8 mouse cellular contexts compared by ENCODE assay signal in the genomic region with DNA sequence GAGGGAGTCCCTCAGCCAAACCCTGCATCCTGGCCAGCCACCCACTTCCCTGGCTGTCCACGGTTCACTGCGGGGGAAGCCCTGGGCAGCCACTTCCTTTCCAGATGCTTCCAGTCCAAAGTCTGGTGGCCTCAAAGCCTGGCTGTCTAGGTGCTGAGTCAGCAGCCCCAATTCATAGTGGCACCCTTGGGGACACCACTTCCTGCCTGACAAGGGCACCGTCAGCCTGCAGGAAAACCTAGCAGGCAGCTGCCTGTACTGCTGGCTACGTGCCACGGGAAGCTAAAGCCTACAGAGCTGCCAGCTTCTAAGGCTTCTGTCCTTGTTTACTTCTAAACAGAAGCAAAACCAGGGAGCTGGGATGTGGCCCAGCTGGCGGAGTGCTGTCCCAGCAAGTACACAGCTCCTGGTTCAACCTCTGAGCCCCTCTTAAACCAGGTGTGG. TPM values are rescaled to one million over a fixed set of nuclear protein-coding genes. Genes with fewer than 3 reads are reported as not detected.
A peak's percentile ranks its signal among the peaks of the same experiment; 100 is the strongest.
DNase-seq lines count a peak whose midpoint lies in the region; ATAC-seq and TF ChIP-seq lines count a peak whose summit lies in the region.

No protein-coding gene starts in this region.

- H3K9me3 ChIP-seq in forebrain, embryonic 15.5 days: no peaks in the 10 kb centered on the region
- H3K9me3 ChIP-seq in heart, postnatal 0 days (replicated peaks; ENCODE audit: control insufficient read depth, low read length): no peaks in the 10 kb centered on the region
- no peaks in the 10 kb centered on the region for H3K9me3 ChIP-seq in liver, embryonic 14.5 days (ENCODE audit: control insufficient read depth, low read length)
- H3K9me3 ChIP-seq in neural tube, embryonic 13.5 days: no peaks in the 10 kb centered on the region

- no peak overlapping the region for H3K4me2 ChIP-seq in forebrain, embryonic 15.5 days (replicated peaks)
- H3K4me2 ChIP-seq in heart, postnatal 0 days (ENCODE audit: low read depth, low read length): no peak overlapping the region
- no peak overlapping the region for H3K4me2 ChIP-seq in liver, embryonic 14.5 days (ENCODE audit: low read depth)
- H3K4me2 ChIP-seq in neural tube, embryonic 13.5 days: no peak overlapping the region

- peak; percentile 24; the same call in 1 of the 2 replicates for ATAC-seq in forebrain, embryonic 15.5 days (replicated peaks)
- ATAC-seq in heart, postnatal 0 days (ENCODE audit: insufficient read depth, low read depth): peak; percentile 80
- ATAC-seq in liver, embryonic 14.5 days (ENCODE audit: insufficient read depth): peak; percentile 28; the same call in 1 of the 2 replicates
- peak; percentile 45 for ATAC-seq in neural tube, embryonic 13.5 days (ENCODE audit: low read depth)

- TF ChIP-seq EP300 in heart, postnatal 0 days (IDR thresholded peaks at IDR 0.05; ENCODE audit: low read depth): peak; percentile 89; the same call in 1 of the 2 replicates
- TF ChIP-seq EP300 in liver, embryonic 14.5 days (IDR thresholded peaks at IDR 0.05; ENCODE audit: low read depth): no peak

- peak overlapping the region; percentile 60 for H3K27ac ChIP-seq in forebrain, embryonic 15.5 days (replicated peaks)
- H3K27ac ChIP-seq in heart, postnatal 0 days (ENCODE audit: low read depth): peak overlapping the region; percentile 81
- H3K27ac ChIP-seq in liver, embryonic 14.5 days: no peak overlapping the region
- H3K27ac ChIP-seq in neural tube, embryonic 13.5 days (replicated peaks): peak overlapping the region; percentile 67

- 48% methylated on average over 6 of the region's 6 CpGs for WGBS in forebrain, embryonic 15.5 days
- 10% methylated on average over 6 of the region's 6 CpGs for WGBS in heart, postnatal 0 days
- 23% methylated on average over 6 of the region's 6 CpGs for WGBS in liver, embryonic 14.5 days (ENCODE audit: insufficient replicate concordance)
- WGBS in neural tube, embryonic 13.5 days: 46% methylated on average over 6 of the region's 6 CpGs

- DNase-seq in 416B (ENCODE audit: low read depth): peak; percentile 99
- DNase-seq in adrenal gland, adult 8-10 months: peak; percentile 84
- DNase-seq in heart, postnatal 0 days (ENCODE audit: low spot score): peak; percentile 88
- DNase-seq in kidney, postnatal 36 days: peak; percentile 82 to 90
- DNase-seq in liver, embryonic 14.5 days (ENCODE audit: low read depth in 3 of 3, low spot score in 3 of 3): peak in 2 of 3 experiments; percentile 22 to 44
- peak; percentile 77 to 78 for DNase-seq in thymus, postnatal 10 days (ENCODE audit: low spot score in 2 of 2)

- no peak overlapping the region for H3K4me3 ChIP-seq in forebrain, embryonic 15.5 days
- H3K4me3 ChIP-seq in heart, postnatal 0 days (ENCODE audit: low read depth, low read length): no peak overlapping the region
- no peak overlapping the region for H3K4me3 ChIP-seq in liver, embryonic 14.5 days (ENCODE audit: insufficient read depth in 1 of 2, low read depth in 2 of 2, low read length in 2 of 2)
- no peak overlapping the region for H3K4me3 ChIP-seq in neural tube, embryonic 13.5 days

- no peak overlapping the region for H3K9ac ChIP-seq in forebrain, embryonic 15.5 days (replicated peaks)
- no peak overlapping the region for H3K9ac ChIP-seq in heart, postnatal 0 days (replicated peaks; ENCODE audit: low read depth, low read length)
- no peak overlapping the region for H3K9ac ChIP-seq in liver, embryonic 14.5 days (replicated peaks)
- H3K9ac ChIP-seq in neural tube, embryonic 13.5 days: peak overlapping the region; percentile 35

- peaks cover 34% of the 10 kb centered on the region for H3K4me1 ChIP-seq in forebrain, embryonic 15.5 days
- H3K4me1 ChIP-seq in heart, postnatal 0 days (ENCODE audit: control insufficient read depth, insufficient read depth): peaks cover 10% of the 10 kb centered on the region; the same call in 1 of the 2 replicates
- peaks cover 0 to 5% of the 10 kb centered on the region in 2 experiments; a peak in 2 of 4 replicates for H3K4me1 ChIP-seq in liver, embryonic 14.5 days (replicated peaks; ENCODE audit: control insufficient read depth in 2 of 2, insufficient read depth in 2 of 2, low read length in 1 of 2)
- peaks cover 29% of the 10 kb centered on the region for H3K4me1 ChIP-seq in neural tube, embryonic 13.5 days (replicated peaks)

- peaks cover 13% of the 10 kb centered on the region for H3K36me3 ChIP-seq in forebrain, embryonic 15.5 days
- H3K36me3 ChIP-seq in heart, postnatal 0 days (replicated peaks; ENCODE audit: control insufficient read depth, insufficient read depth, low read length): peaks cover 13% of the 10 kb centered on the region
- no peaks in the 10 kb centered on the region for H3K36me3 ChIP-seq in liver, embryonic 14.5 days (replicated peaks; ENCODE audit: control insufficient read depth, insufficient read depth, low read depth)
- H3K36me3 ChIP-seq in neural tube, embryonic 13.5 days: peaks cover 21% of the 10 kb centered on the region

- no peaks in the 10 kb centered on the region for H3K27me3 ChIP-seq in forebrain, embryonic 15.5 days
- H3K27me3 ChIP-seq in heart, postnatal 0 days (ENCODE audit: control insufficient read depth, insufficient read depth, low read length): no peaks in the 10 kb centered on the region
- no peaks in the 10 kb centered on the region for H3K27me3 ChIP-seq in liver, embryonic 14.5 days (ENCODE audit: control insufficient read depth, insufficient read depth, low read length)
- H3K27me3 ChIP-seq in neural tube, embryonic 13.5 days: no peaks in the 10 kb centered on the region

- no peak for TF ChIP-seq CTCF in heart, postnatal 0 days (IDR thresholded peaks at IDR 0.05; ENCODE audit: low read depth)
- TF ChIP-seq CTCF in liver, embryonic 14.5 days (IDR thresholded peaks at IDR 0.05; ENCODE audit: low read depth): no peak

RNA-seq across cellular contexts. Expression of gene Cd276, which starts 13.3 kb away (rescaled TPM):
- total RNA-seq in adrenal gland, adult 8-10 months (2022): 10 to 100 TPM; 10.2 to 13.1 (median 10.8) TPM
- polyA plus RNA-seq in forebrain, embryonic 15.5 days (2015; fragmentation: Nextera tagmentation; extraction: Ambion mirVana): 30.9 and 31.0 TPM in 2 replicates
- 14.2 and 27.6 TPM in 2 replicates for total RNA-seq in heart, postnatal 0 days (2014; rRNA removed; ENCODE audit: low replicate concordance)
- polyA plus RNA-seq in heart, postnatal 0 days (2015; fragmentation: Nextera tagmentation; extraction: Ambion mirVana): 13.1 and 14.5 TPM in 2 replicates
- polyA plus RNA-seq in liver, embryonic 14.5 days (2012; rRNA removed): 0.87 and 1.1 TPM in 2 replicates
- polyA plus RNA-seq in liver, embryonic 14.5 days (2014; fragmentation: Nextera tagmentation; extraction: Ambion mirVana): 1.2 and 1.6 TPM in 2 replicates
- polyA plus RNA-seq in neural tube, embryonic 13.5 days (2015; fragmentation: Nextera tagmentation; extraction: Ambion mirVana): 40.7 and 42.1 TPM in 2 replicates

RNA-seq across cellular contexts. Expression of gene Nptn, which starts 40.1 kb away (rescaled TPM):
- 100 to 1,000 TPM; 139 to 182 (median 167) TPM for total RNA-seq in adrenal gland, adult 8-10 months (2022)
- 127 and 145 TPM in 2 replicates for polyA plus RNA-seq in forebrain, embryonic 15.5 days (2015; fragmentation: Nextera tagmentation; extraction: Ambion mirVana)
- 234 and 402 TPM in 2 replicates for total RNA-seq in heart, postnatal 0 days (2014; rRNA removed; ENCODE audit: low replicate concordance)
- 96.5 and 101 TPM in 2 replicates for polyA plus RNA-seq in heart, postnatal 0 days (2015; fragmentation: Nextera tagmentation; extraction: Ambion mirVana)
- 121 and 145 TPM in 2 replicates for polyA plus RNA-seq in liver, embryonic 14.5 days (2012; rRNA removed)
- polyA plus RNA-seq in liver, embryonic 14.5 days (2014; fragmentation: Nextera tagmentation; extraction: Ambion mirVana): 107 and 112 TPM in 2 replicates
- polyA plus RNA-seq in neural tube, embryonic 13.5 days (2015; fragmentation: Nextera tagmentation; extraction: Ambion mirVana): 156 and 161 TPM in 2 replicates

RNA-seq across cellular contexts. Expression of gene Insyn1, which starts 53.5 kb away (rescaled TPM):
- total RNA-seq in adrenal gland, adult 8-10 months (2022): 10 to 100 TPM; 10.8 to 13.7 (median 12.4) TPM
- polyA plus RNA-seq in forebrain, embryonic 15.5 days (2015; fragmentation: Nextera tagmentation; extraction: Ambion mirVana): 6.7 and 7.7 TPM in 2 replicates
- total RNA-seq in heart, postnatal 0 days (2014; rRNA removed; ENCODE audit: low replicate concordance): 9.6 and 13.6 TPM in 2 replicates
- 0.77 and 0.80 TPM in 2 replicates for polyA plus RNA-seq in heart, postnatal 0 days (2015; fragmentation: Nextera tagmentation; extraction: Ambion mirVana)
- 0.08 and 0.13 TPM in 2 replicates for polyA plus RNA-seq in liver, embryonic 14.5 days (2012; rRNA removed)
- not detected in 2 replicates for polyA plus RNA-seq in liver, embryonic 14.5 days (2014; fragmentation: Nextera tagmentation; extraction: Ambion mirVana)
- polyA plus RNA-seq in neural tube, embryonic 13.5 days (2015; fragmentation: Nextera tagmentation; extraction: Ambion mirVana): 6.8 and 7.9 TPM in 2 replicates

Comparison
In these comparisons a context has a peak if more than half of its experiments do, and no peak if none do; other contexts are left out.
1. DNase-seq: peak in every context shown above with its lines; median percentile 99 in 416B; 88 in heart, postnatal 0 days; 86 in kidney, postnatal 36 days; 84 in adrenal gland, adult 8-10 months; 78 in thymus, postnatal 10 days; 33 in liver, embryonic 14.5 days.
2. ATAC-seq: peak in every context shown above with its lines; median percentile 80 in heart, postnatal 0 days; 45 in neural tube, embryonic 13.5 days; 28 in liver, embryonic 14.5 days; 24 in forebrain, embryonic 15.5 days.